Mouse (Mus musculus): ENCODE measurements around the gene Gm17304. TPM values are rescaled to one million over a fixed set of nuclear protein-coding genes. Genes with fewer than 3 reads are reported as not detected.

Gm17304 gene
- polyA plus RNA-seq, 1 experiment from 2014 or later = not detected

Other genes with a start within 250 kb of the Gm17304 start
- gene Barhl2, start 150.9 kb upstream of the Gm17304 start, polyA plus RNA-seq (2015; fragmentation: Nextera tagmentation; extraction: Ambion mirVana) = 1.6 and 2.2 TPM in 2 replicates
- 58.1 and 67.3 TPM in 2 replicates for gene Zfp644, start 88.2 kb downstream of the Gm17304 start, polyA plus RNA-seq (2015; fragmentation: Nextera tagmentation; extraction: Ambion mirVana)

Data from hindbrain, embryonic 15.5 days (tissue).